Mouse (Mus musculus) midbrain, embryonic 13.5 days (tissue): Measurements from ENCODE around the gene Actb. TPM values are rescaled to one million over a fixed set of nuclear protein-coding genes. Genes with fewer than 3 reads are reported as not detected.
A peak's percentile ranks its signal among the peaks of the same experiment; 100 is the strongest.

Experiments
- ATAC-seq: fragments of 200-750 bp; cut with Nextera tagmentation; 2 replicates; pipeline ENCODE4 v1.8.0; 2017; ENCODE audit warnings: mild to moderate bottlenecking, moderate TSS enrichment, moderate library complexity
- H3K27ac ChIP-seq: fragments of 300-500 bp; sonication (generic); 2 replicates; pipeline ENCODE4 v1.5.1; 2015; ENCODE audit warnings: inconsistent platforms, mild to moderate bottlenecking, moderate library complexity
- H3K27me3 ChIP-seq: fragments of 300-500 bp; sonication (generic); 2 replicates; pipeline ENCODE4 v1.6.1; 2015; ENCODE audit warnings: mild to moderate bottlenecking, inconsistent platforms
- H3K36me3 ChIP-seq: fragments of 300-500 bp; sonication (generic); 2 replicates; pipeline ENCODE4 v1.6.1; 2015; ENCODE audit warnings: mild to moderate bottlenecking, inconsistent platforms
- H3K4me1 ChIP-seq: fragments of 300-500 bp; sonication (generic); replicated peaks from 2 replicates; pipeline ENCODE4 v1.6.1; 2015; ENCODE audit warnings: inconsistent platforms
- H3K4me2 ChIP-seq: fragments of 300-500 bp; sonication (generic); replicated peaks from 2 replicates; pipeline ENCODE4 v1.6.1; 2015; ENCODE audit warnings: moderate library complexity, mild to moderate bottlenecking, inconsistent platforms
- H3K4me3 ChIP-seq: fragments of 300-500 bp; sonication (generic); replicated peaks from 2 replicates; pipeline ENCODE4 v1.5.1; 2015; ENCODE audit warnings: mild to moderate bottlenecking, inconsistent platforms
- H3K9ac ChIP-seq: fragments of 300-500 bp; sonication (generic); replicated peaks from 2 replicates; pipeline ENCODE4 v1.6.1; 2015; ENCODE audit warnings: mild to moderate bottlenecking, inconsistent platforms
- H3K9me3 ChIP-seq: fragments of 300-500 bp; sonication (generic); 2 replicates; pipeline ENCODE4 v1.6.1; 2016; ENCODE audit warnings: mild to moderate bottlenecking, inconsistent platforms
- WGBS: fragments of 180-500 bp; shearing (Covaris S2); methylation state at CpG from one replicate; pipeline ENCODE4 v1.1.7; 2015; 5-methylcytosine and 5-hydroxymethylcytosine counted together
- polyA plus RNA-seq: library from polyadenylated mRNA; unstranded; fragments of >200 nt; fragmentation: Nextera tagmentation; extraction: Ambion mirVana; gene quantifications from 2 replicates; pipeline ENCODE4 v1.2.1, GENCODE M21; 2015

The Actb gene
- polyA plus RNA-seq, 1 experiment from 2014 or later = 15,567 TPM

GRCm38 (mm10) chr5:142920311-142921073 lies 13.9 kb upstream of the Actb start:
- no peaks in the 10 kb centered on the region for H3K27me3 ChIP-seq
- no peak overlapping the region for H3K9ac ChIP-seq
- no peak for ATAC-seq
- H3K4me3 ChIP-seq = no peak overlapping the region
- H3K9me3 ChIP-seq = no peaks in the 10 kb centered on the region
- H3K4me2 ChIP-seq = no peak overlapping the region
- H3K36me3 ChIP-seq = no peaks in the 10 kb centered on the region
- WGBS = 73% methylated on average over 8 of the region's 8 CpGs
- H3K27ac ChIP-seq = no peak overlapping the region
- no peaks in the 10 kb centered on the region for H3K4me1 ChIP-seq

GRCm38 (mm10) chr5:142917402-142917801 lies 10.8 kb upstream of the Actb start:
- Histone ChIP-seq H3K27ac (no peak overlapping the region), H3K9ac (no peak overlapping the region), H3K27me3 (no peaks in the 10 kb centered on the region), H3K36me3 (no peaks in the 10 kb centered on the region), H3K4me3 (no peak overlapping the region), H3K4me1 (no peaks in the 10 kb centered on the region), H3K9me3 (no peaks in the 10 kb centered on the region), H3K4me2 (no peak overlapping the region)
- ATAC-seq = no peak
- 91% methylated on average over 8 of the region's 8 CpGs for WGBS

- Histone ChIP-seq H3K9ac (no peak overlapping the region), H3K36me3 (no peaks in the 10 kb centered on the region), H3K4me1 (no peaks in the 10 kb centered on the region), H3K27me3 (no peaks in the 10 kb centered on the region), H3K4me3 (no peak overlapping the region), H3K9me3 (no peaks in the 10 kb centered on the region), H3K4me2 (no peak overlapping the region), H3K27ac (no peak overlapping the region)
- WGBS = 88% methylated on average over 7 of the region's 7 CpGs
- no peak for ATAC-seq
Observed at GRCm38 (mm10) chr5:142916593-142916992, 10.0 kb upstream of the Actb start.

- no peak overlapping the region for H3K27ac ChIP-seq
- 93% methylated on average over 11 of the region's 11 CpGs for WGBS
- ATAC-seq = no peak
- H3K9me3 ChIP-seq = no peaks in the 10 kb centered on the region
- no peaks in the 10 kb centered on the region for H3K36me3 ChIP-seq
- H3K4me2 ChIP-seq = no peak overlapping the region
- no peak overlapping the region for H3K9ac ChIP-seq
- no peaks in the 10 kb centered on the region for H3K4me1 ChIP-seq
- H3K4me3 ChIP-seq = no peak overlapping the region
- no peaks in the 10 kb centered on the region for H3K27me3 ChIP-seq
Observed at GRCm38 (mm10) chr5:142915231-142915630, 8.7 kb upstream of the Actb start.

GRCm38 (mm10) chr5:142912739-142913138 lies 6.2 kb upstream of the Actb start:
- H3K27me3 ChIP-seq = no peaks in the 10 kb centered on the region
- 85% methylated on average over 4 of the region's 4 CpGs for WGBS

GRCm38 (mm10) chr5:142912320-142912719 lies 5.8 kb upstream of the Actb start:
- 93% methylated on average over 3 of the region's 3 CpGs for WGBS
- ATAC-seq = no peak
- H3K4me3 ChIP-seq = no peak overlapping the region

More at GRCm38 (mm10) chr5:142912739-142913138, 6.2 kb upstream of the Actb start:
- Histone ChIP-seq H3K4me1 (peaks cover 21% of the 10 kb centered on the region), H3K36me3 (no peaks in the 10 kb centered on the region), H3K9me3 (no peaks in the 10 kb centered on the region), H3K4me2 (no peak overlapping the region), H3K4me3 (no peak overlapping the region), H3K27ac (no peak overlapping the region), H3K9ac (no peak overlapping the region)
- ATAC-seq = no peak

GRCm38 (mm10) chr5:142911629-142912028 lies 5.1 kb upstream of the Actb start:
- no peaks in the 10 kb centered on the region for H3K36me3 ChIP-seq
- ATAC-seq = no peak
- WGBS = 84% methylated on average over 2 of the region's 2 CpGs

More at GRCm38 (mm10) chr5:142912320-142912719, 5.8 kb upstream of the Actb start:
- Histone ChIP-seq H3K27me3 (no peaks in the 10 kb centered on the region), H3K4me2 (no peak overlapping the region), H3K36me3 (no peaks in the 10 kb centered on the region), H3K4me1 (peaks cover 25% of the 10 kb centered on the region), H3K27ac (no peak overlapping the region), H3K9ac (no peak overlapping the region), H3K9me3 (no peaks in the 10 kb centered on the region)

GRCm38 (mm10) chr5:142909576-142910278 lies 3.2 kb upstream of the Actb start:
- Histone ChIP-seq H3K4me3 (no peak overlapping the region), H3K27me3 (no peaks in the 10 kb centered on the region), H3K4me2 (no peak overlapping the region), H3K36me3 (peaks cover 8% of the 10 kb centered on the region), H3K4me1 (peaks cover 33% of the 10 kb centered on the region), H3K9ac (no peak overlapping the region), H3K9me3 (no peaks in the 10 kb centered on the region), H3K27ac (peak overlapping the region; percentile 47)
- WGBS = 72% methylated on average over 8 of the region's 8 CpGs
- no peak for ATAC-seq

More at GRCm38 (mm10) chr5:142911629-142912028, 5.1 kb upstream of the Actb start:
- Histone ChIP-seq H3K27ac (no peak overlapping the region), H3K9ac (no peak overlapping the region), H3K9me3 (no peaks in the 10 kb centered on the region), H3K4me3 (no peak overlapping the region), H3K4me1 (peaks cover 30% of the 10 kb centered on the region), H3K27me3 (no peaks in the 10 kb centered on the region), H3K4me2 (no peak overlapping the region)

- peaks cover 40% of the 10 kb centered on the region for H3K4me1 ChIP-seq
- ATAC-seq = no peak
- 44% methylated on average over 5 of the region's 5 CpGs for WGBS
- H3K4me2 ChIP-seq = no peak overlapping the region
- H3K27ac ChIP-seq = peak overlapping the region; percentile 100
- no peak overlapping the region for H3K4me3 ChIP-seq
- no peaks in the 10 kb centered on the region for H3K9me3 ChIP-seq
- H3K27me3 ChIP-seq = no peaks in the 10 kb centered on the region
- peaks cover 15% of the 10 kb centered on the region for H3K36me3 ChIP-seq
- H3K9ac ChIP-seq = no peak overlapping the region
Observed at GRCm38 (mm10) chr5:142908941-142909575, 2.5 kb upstream of the Actb start.

- peak overlapping the region; percentile 76 for H3K4me2 ChIP-seq
- H3K36me3 ChIP-seq = peaks cover 25% of the 10 kb centered on the region
- H3K9me3 ChIP-seq = no peaks in the 10 kb centered on the region
- no peak for ATAC-seq
- peak overlapping the region; percentile 100 for H3K27ac ChIP-seq
- 0 out of 2 replicates have a peak overlapping the region, but pooled peaks have one; percentile 80 for H3K9ac ChIP-seq
- H3K4me1 ChIP-seq = peaks cover 49% of the 10 kb centered on the region
- 75% methylated on average over 5 of the region's 5 CpGs for WGBS
- no peaks in the 10 kb centered on the region for H3K27me3 ChIP-seq
- peak overlapping the region; percentile 88 for H3K4me3 ChIP-seq
Observed at GRCm38 (mm10) chr5:142907803-142908559, 1.4 kb upstream of the Actb start.

- peak; percentile 7; the same call in 1 of the 2 replicates for ATAC-seq
- Histone ChIP-seq H3K9me3 (no peaks in the 10 kb centered on the region), H3K9ac (peak overlapping the region; percentile 80), H3K27me3 (no peaks in the 10 kb centered on the region), H3K4me1 (peaks cover 57% of the 10 kb centered on the region), H3K4me3 (peak overlapping the region; percentile 88), H3K36me3 (peaks cover 32% of the 10 kb centered on the region), H3K27ac (peak overlapping the region; percentile 100), H3K4me2 (peak overlapping the region; percentile 76)
- WGBS = 28% methylated on average over 14 of the region's 14 CpGs
Observed at GRCm38 (mm10) chr5:142907048-142907802, 671 bp upstream of the Actb start.
